Mouse (Mus musculus): ENCODE measurements around the gene Cnot11. TPM values are rescaled to one million over a fixed set of nuclear protein-coding genes. Genes with fewer than 3 reads are reported as not detected.

Gene Cnot11
- polyA plus RNA-seq (2015; fragmentation: Nextera tagmentation; extraction: Ambion mirVana) = 15.9 and 17.2 TPM in 2 replicates

DNA sequence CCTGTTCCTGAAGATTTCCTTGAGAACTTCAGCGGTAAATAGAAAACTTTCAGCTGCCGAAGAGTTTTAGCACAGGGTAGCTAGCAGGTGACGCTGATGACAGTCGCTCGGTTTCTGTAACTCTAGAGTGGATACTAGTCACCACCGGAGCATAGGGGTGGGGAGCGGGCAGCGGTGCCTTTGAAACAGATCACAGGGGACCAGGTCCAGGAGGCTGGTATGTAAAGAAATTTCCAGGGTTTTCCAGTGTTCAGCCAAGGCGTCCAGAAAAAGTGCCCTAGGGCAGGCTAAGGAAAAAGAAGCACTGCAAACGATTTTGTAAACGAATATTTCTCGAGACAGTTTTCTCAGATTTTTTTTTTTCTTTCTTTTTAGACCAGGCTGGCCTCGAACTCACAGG, at the start of gene Cnot11:
Cnot11 (plus strand) TSS at position 162 of the 400 bp plus-strand sequence.
- Histone ChIP-seq H3K9me3 (replicated peaks) (no peaks in the 10 kb centered on the region), H3K36me3 (ENCODE audit: poor library complexity, severe bottlenecking) (peaks cover 20% of the 10 kb centered on the region), H3K4me1 (peaks cover 20% of the 10 kb centered on the region), H3K9ac (peak within 1 kb of the TSS; percentile 95), H3K27me3 (no peaks in the 10 kb centered on the region), H3K27ac (peak within 1 kb of the TSS; percentile 89), H3K4me3 (peak within 1 kb of the TSS; percentile 96), H3K4me2 (peak within 1 kb of the TSS; percentile 85)
- WGBS = 30% methylated on average over 13 of the region's 13 CpGs
- ATAC-seq = no peak

DNA sequence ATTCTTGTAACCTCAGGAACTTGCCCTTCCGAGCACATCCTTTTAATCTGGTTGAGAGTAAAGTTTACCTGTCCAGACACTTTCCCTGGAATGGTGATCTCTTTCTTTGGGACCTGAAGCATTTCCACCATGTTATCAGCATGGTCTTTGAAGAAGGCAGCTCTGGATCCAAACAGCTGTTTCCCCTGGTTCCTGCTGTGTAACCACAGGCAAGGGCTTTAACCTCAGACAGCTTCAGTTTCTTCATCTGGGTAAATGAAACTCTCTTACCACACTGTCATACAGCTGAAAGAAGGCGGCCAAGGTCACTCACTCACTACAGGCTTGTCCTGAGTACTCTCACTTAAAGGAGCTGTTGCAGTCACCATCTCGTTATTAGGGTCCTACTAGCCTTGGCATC, 47.4 kb upstream of the Cnot11 start:
- peaks cover 6% of the 10 kb centered on the region; the same call in 1 of the 2 replicates for H3K4me1 ChIP-seq
- no peak overlapping the region for H3K4me3 ChIP-seq
- 75% methylated on average over 3 of the region's 3 CpGs for WGBS
- H3K36me3 ChIP-seq (ENCODE audit: poor library complexity, severe bottlenecking) = no peaks in the 10 kb centered on the region
- H3K9ac ChIP-seq = no peak overlapping the region
- no peaks in the 10 kb centered on the region for H3K27me3 ChIP-seq
- H3K9me3 ChIP-seq (replicated peaks) = no peaks in the 10 kb centered on the region
- H3K27ac ChIP-seq = no peak overlapping the region
- H3K4me2 ChIP-seq = no peak overlapping the region
- ATAC-seq = no peak

- Histone ChIP-seq H3K4me1 (no peaks in the 10 kb centered on the region), H3K27me3 (no peaks in the 10 kb centered on the region), H3K4me3 (no peak overlapping the region), H3K9me3 (replicated peaks) (0 out of 2 replicates have a peak, but pooled peaks cover 9% of the 10 kb centered on the region), H3K4me2 (no peak overlapping the region), H3K36me3 (ENCODE audit: poor library complexity, severe bottlenecking) (no peaks in the 10 kb centered on the region), H3K9ac (no peak overlapping the region), H3K27ac (no peak overlapping the region)
- ATAC-seq = no peak
- whole genome bisulfite sequencing = 87% methylated on average over 5 of the region's 5 CpGs
These were observed 41.6 kb upstream of the Cnot11 start for GRCm38 (mm10) chr1:39493165-39493564.

- H3K4me3 ChIP-seq = no peak overlapping the region
- H3K27me3 ChIP-seq = no peaks in the 10 kb centered on the region
- H3K4me2 ChIP-seq = no peak overlapping the region
- H3K9me3 ChIP-seq (replicated peaks) = 0 out of 2 replicates have a peak, but pooled peaks cover 9% of the 10 kb centered on the region
- no peak for ATAC-seq
- H3K9ac ChIP-seq = no peak overlapping the region
- no peaks in the 10 kb centered on the region for H3K36me3 ChIP-seq (ENCODE audit: poor library complexity, severe bottlenecking)
- H3K27ac ChIP-seq = no peak overlapping the region
- 81% methylated on average over 3 of the region's 3 CpGs for WGBS
- H3K4me1 ChIP-seq = no peaks in the 10 kb centered on the region
These were observed 41.1 kb upstream of the Cnot11 start for GRCm38 (mm10) chr1:39493664-39494063.

DNA sequence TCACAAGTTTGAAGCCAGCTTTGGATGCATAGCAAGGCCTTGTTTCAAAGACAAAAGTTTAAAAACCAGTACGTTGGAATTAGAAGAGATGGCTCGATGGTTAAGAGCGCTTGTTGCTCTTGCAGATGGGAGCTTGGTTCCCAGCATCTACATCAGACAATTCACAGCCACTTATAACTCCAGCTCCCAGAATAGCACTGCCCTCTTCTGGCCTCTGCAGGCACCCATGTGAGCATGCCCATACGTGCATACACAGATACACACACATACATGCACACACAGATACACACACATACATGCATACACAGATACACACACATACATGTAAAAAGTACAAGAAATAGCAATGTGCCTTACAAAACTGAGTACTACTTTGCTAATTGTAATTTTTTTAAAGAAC, 37.8 kb upstream of the Cnot11 start:
- Histone ChIP-seq H3K4me3 (no peak overlapping the region), H3K27ac (no peak overlapping the region), H3K36me3 (ENCODE audit: poor library complexity, severe bottlenecking) (no peaks in the 10 kb centered on the region), H3K27me3 (no peaks in the 10 kb centered on the region), H3K9ac (no peak overlapping the region), H3K9me3 (replicated peaks) (0 out of 2 replicates have a peak, but pooled peaks cover 9% of the 10 kb centered on the region), H3K4me2 (no peak overlapping the region), H3K4me1 (no peaks in the 10 kb centered on the region)
- ATAC-seq = no peak
- WGBS = 93% methylated on average over 4 of the region's 4 CpGs

GRCm38 (mm10) chr1:39497748-39498147, 37.0 kb upstream of the Cnot11 start:
- Histone ChIP-seq H3K4me1 (no peaks in the 10 kb centered on the region), H3K36me3 (ENCODE audit: poor library complexity, severe bottlenecking) (no peaks in the 10 kb centered on the region), H3K4me2 (no peak overlapping the region), H3K9me3 (replicated peaks) (0 out of 2 replicates have a peak, but pooled peaks cover 9% of the 10 kb centered on the region), H3K9ac (no peak overlapping the region), H3K27ac (no peak overlapping the region), H3K27me3 (no peaks in the 10 kb centered on the region), H3K4me3 (no peak overlapping the region)
- no peak for ATAC-seq
- WGBS = 88% methylated on average over 11 of the region's 11 CpGs

DNA sequence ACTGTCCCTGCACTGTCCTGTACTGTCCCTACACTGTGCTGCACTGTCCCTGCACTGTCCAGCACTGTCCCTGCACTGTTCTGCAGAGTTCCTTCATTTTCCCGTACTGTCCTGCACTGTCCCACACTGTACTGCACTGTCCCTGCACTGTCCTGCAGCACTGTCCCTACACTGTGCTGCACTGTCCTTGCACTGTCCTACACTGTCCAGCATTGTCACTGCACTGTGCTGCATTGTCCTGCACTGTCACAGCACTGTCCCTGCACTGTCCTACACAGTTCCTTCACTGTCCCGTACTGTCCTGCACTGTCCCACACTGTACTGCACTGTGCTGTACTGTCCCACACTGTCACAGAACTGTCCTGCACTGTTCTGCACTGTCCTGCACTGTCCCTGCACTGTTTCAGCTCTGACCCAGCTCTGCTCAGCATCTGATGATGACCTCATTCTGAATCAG, 35.3 kb upstream of the Cnot11 start:
- WGBS = 91% methylated on average over 2 of the region's 2 CpGs
- ATAC-seq = peak; percentile 38; the same call in 1 of the 2 replicates

GRCm38 (mm10) chr1:39502817-39503633, 31.8 kb upstream of the Cnot11 start:
- no peaks in the 10 kb centered on the region for H3K36me3 ChIP-seq (ENCODE audit: poor library complexity, severe bottlenecking)
- no peak overlapping the region for H3K27ac ChIP-seq
- H3K4me1 ChIP-seq = no peaks in the 10 kb centered on the region
- no peak overlapping the region for H3K9ac ChIP-seq
- H3K4me2 ChIP-seq = no peak overlapping the region
- no peaks in the 10 kb centered on the region for H3K27me3 ChIP-seq
- ATAC-seq = no peak
- H3K4me3 ChIP-seq = no peak overlapping the region
- 84% methylated on average over 17 of the region's 17 CpGs for WGBS
- H3K9me3 ChIP-seq (replicated peaks) = no peaks in the 10 kb centered on the region

More for the DNA sequence above, 35.3 kb upstream of the Cnot11 start:
- Histone ChIP-seq H3K4me2 (no peak overlapping the region), H3K27me3 (no peaks in the 10 kb centered on the region), H3K9me3 (replicated peaks) (0 out of 2 replicates have a peak, but pooled peaks cover 9% of the 10 kb centered on the region), H3K4me3 (no peak overlapping the region), H3K4me1 (no peaks in the 10 kb centered on the region), H3K36me3 (ENCODE audit: poor library complexity, severe bottlenecking) (no peaks in the 10 kb centered on the region), H3K27ac (no peak overlapping the region), H3K9ac (no peak overlapping the region)

- no peaks in the 10 kb centered on the region for H3K27me3 ChIP-seq
- H3K9me3 ChIP-seq (replicated peaks) = no peaks in the 10 kb centered on the region
- no peaks in the 10 kb centered on the region for H3K4me1 ChIP-seq
- no peak overlapping the region for H3K27ac ChIP-seq
- H3K4me2 ChIP-seq = no peak overlapping the region
- H3K9ac ChIP-seq = no peak overlapping the region
- WGBS = 5% methylated on average over 1 of the region's 1 CpGs
- no peak for ATAC-seq
- no peak overlapping the region for H3K4me3 ChIP-seq
- H3K36me3 ChIP-seq (ENCODE audit: poor library complexity, severe bottlenecking) = no peaks in the 10 kb centered on the region
These were observed 30.5 kb upstream of the Cnot11 start for GRCm38 (mm10) chr1:39504261-39504660.

DNA sequence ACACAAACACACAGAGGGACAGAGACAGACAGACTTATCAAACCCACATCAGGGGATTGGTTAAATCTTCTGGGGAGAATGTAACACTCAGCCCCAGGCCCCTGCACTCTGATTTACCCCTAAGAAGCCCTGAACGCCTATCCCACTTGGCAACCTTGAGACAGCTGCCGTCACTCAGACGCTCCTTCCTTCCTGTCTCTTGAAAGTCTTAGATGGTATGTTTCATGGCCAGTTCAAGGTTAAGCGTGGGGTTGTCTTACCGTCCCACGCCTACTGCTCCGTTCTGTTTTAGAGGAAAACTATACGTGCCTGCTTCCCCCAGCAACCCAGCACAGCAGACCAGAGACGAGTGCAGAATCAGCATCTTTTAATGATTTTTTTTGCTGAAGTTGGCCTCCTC, 29.2 kb upstream of the Cnot11 start:
- Histone ChIP-seq H3K9ac (no peak overlapping the region), H3K4me2 (no peak overlapping the region), H3K4me3 (no peak overlapping the region), H3K36me3 (ENCODE audit: poor library complexity, severe bottlenecking) (no peaks in the 10 kb centered on the region), H3K27me3 (no peaks in the 10 kb centered on the region), H3K4me1 (no peaks in the 10 kb centered on the region), H3K9me3 (replicated peaks) (no peaks in the 10 kb centered on the region), H3K27ac (no peak overlapping the region)
- WGBS = 84% methylated on average over 9 of the region's 9 CpGs
- ATAC-seq = no peak

DNA sequence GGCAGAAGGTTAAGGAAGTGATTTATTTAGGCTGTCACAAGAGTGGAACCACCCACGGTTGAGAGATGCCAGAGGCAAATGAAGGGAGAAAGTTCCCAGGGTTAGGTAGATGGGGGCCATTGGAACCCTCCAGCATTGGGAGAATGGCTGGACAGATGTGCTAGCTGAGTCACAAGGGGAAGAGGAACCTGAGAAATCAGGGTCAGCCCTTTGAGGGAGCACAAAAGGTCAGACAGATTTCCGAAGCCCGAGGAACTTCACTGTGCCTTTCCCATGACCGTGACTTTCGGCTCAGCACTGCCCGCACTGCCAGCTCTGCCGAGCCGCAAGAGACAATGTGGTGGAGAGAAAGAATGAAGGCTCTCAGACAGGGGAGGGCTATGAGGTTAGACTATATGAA, 23.0 kb upstream of the Cnot11 start:
- H3K4me3 ChIP-seq = no peak overlapping the region
- H3K4me2 ChIP-seq = no peak overlapping the region
- ATAC-seq = no peak
- H3K27me3 ChIP-seq = no peaks in the 10 kb centered on the region
- H3K9ac ChIP-seq = no peak overlapping the region
- WGBS = 74% methylated on average over 8 of the region's 8 CpGs
- H3K4me1 ChIP-seq = no peaks in the 10 kb centered on the region
- H3K36me3 ChIP-seq (ENCODE audit: poor library complexity, severe bottlenecking) = no peaks in the 10 kb centered on the region
- no peak overlapping the region for H3K27ac ChIP-seq
- no peaks in the 10 kb centered on the region for H3K9me3 ChIP-seq (replicated peaks)

DNA sequence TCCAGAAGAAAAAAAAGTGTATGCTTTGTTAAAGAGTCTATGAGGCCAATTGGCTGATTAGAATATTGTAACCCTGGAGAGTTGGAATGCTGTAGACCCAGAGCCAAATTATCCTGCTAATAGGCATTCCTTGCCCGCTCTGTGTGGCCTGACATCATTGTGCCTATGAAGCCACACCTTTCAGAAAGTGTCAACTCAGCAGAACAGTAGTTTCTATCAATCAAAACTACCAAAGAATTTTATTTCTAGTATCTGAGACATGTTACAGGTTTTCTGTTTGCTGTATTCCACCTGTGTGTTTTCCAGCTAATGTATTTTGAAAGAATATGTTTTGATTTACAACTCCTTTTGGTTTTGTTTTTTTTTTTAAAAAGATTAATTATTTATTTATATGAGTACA, 22.6 kb upstream of the Cnot11 start:
- WGBS = 64% methylated on average over 1 of the region's 1 CpGs
- no peak overlapping the region for H3K4me2 ChIP-seq
- H3K27me3 ChIP-seq = no peaks in the 10 kb centered on the region
- H3K9me3 ChIP-seq (replicated peaks) = no peaks in the 10 kb centered on the region
- H3K4me3 ChIP-seq = no peak overlapping the region
- H3K9ac ChIP-seq = no peak overlapping the region
- no peaks in the 10 kb centered on the region for H3K36me3 ChIP-seq (ENCODE audit: poor library complexity, severe bottlenecking)
- H3K27ac ChIP-seq = no peak overlapping the region
- no peaks in the 10 kb centered on the region for H3K4me1 ChIP-seq
- ATAC-seq = no peak

All from forebrain, embryonic 13.5 days (tissue).